Mouse (Mus musculus) embryonic facial prominence, embryonic 15.5 days (tissue): Measurements from ENCODE around the gene Tmem243. TPM values are rescaled to one million over a fixed set of nuclear protein-coding genes. Genes with fewer than 3 reads are reported as not detected.
A peak's percentile ranks its signal among the peaks of the same experiment; 100 is the strongest.

Source experiments
- ATAC-seq: fragments of 200-750 bp; cut with Nextera tagmentation; 2 replicates; pipeline ENCODE4 v1.8.0; 2017; ENCODE audit warnings: low read depth, moderate TSS enrichment; ENCODE audit not compliant: insufficient number of reproducible peaks, low FRiP score, low TSS enrichment
- H3K27ac ChIP-seq: fragments of 300-500 bp; sonication (generic); replicated peaks from 2 replicates; pipeline ENCODE4 v1.5.1; 2015; ENCODE audit warnings: mild to moderate bottlenecking, inconsistent platforms
- H3K27me3 ChIP-seq: fragments of 300-500 bp; sonication (generic); 2 replicates; pipeline ENCODE4 v1.6.1; 2015; ENCODE audit warnings: inconsistent platforms
- H3K36me3 ChIP-seq: fragments of 300-500 bp; sonication (generic); 2 replicates; pipeline ENCODE4 v1.6.1; 2015; ENCODE audit warnings: mild to moderate bottlenecking, inconsistent platforms
- H3K4me1 ChIP-seq: fragments of 300-500 bp; sonication (generic); 2 replicates; pipeline ENCODE4 v1.6.1; 2015; ENCODE audit warnings: inconsistent platforms
- H3K4me2 ChIP-seq: fragments of 300-500 bp; sonication (generic); replicated peaks from 2 replicates; pipeline ENCODE4 v1.6.1; 2015; ENCODE audit warnings: mild to moderate bottlenecking, inconsistent platforms
- H3K4me3 ChIP-seq: fragments of 300-500 bp; sonication (generic); replicated peaks from 2 replicates; pipeline ENCODE4 v1.5.1; 2015; ENCODE audit warnings: mild to moderate bottlenecking, inconsistent platforms
- H3K9ac ChIP-seq: fragments of 300-500 bp; sonication (generic); 2 replicates; pipeline ENCODE4 v1.6.1; 2015; ENCODE audit warnings: inconsistent platforms
- H3K9me3 ChIP-seq: fragments of 300-500 bp; sonication (generic); replicated peaks from 2 replicates; pipeline ENCODE4 v1.6.1; 2016; ENCODE audit warnings: inconsistent platforms
- WGBS: fragments of 180-500 bp; shearing (Covaris S2); methylation state at CpG from one replicate; pipeline ENCODE4 v1.1.7; 2015; 5-methylcytosine and 5-hydroxymethylcytosine counted together
- polyA plus RNA-seq: library from polyadenylated mRNA; unstranded; fragments of >200 nt; fragmentation: Nextera tagmentation; extraction: Ambion mirVana; gene quantifications from 2 replicates; pipeline ENCODE4 v1.2.1, GENCODE M21; 2015

Gene Tmem243
- polyA plus RNA-seq, result 14.3 and 14.5 TPM in 2 replicates

GRCm38 (mm10) chr5:9100207-9100848 is at the start of gene Tmem243:
TSS of gene Tmem243 (plus strand) at chr5:9100668.
- WGBS, result under 1% methylated on average over 58 of the region's 59 CpGs
- H3K4me2 ChIP-seq, result peak within 1 kb of the TSS; percentile 89
- peak within 1 kb of the TSS; percentile 68 for H3K9ac ChIP-seq
- H3K4me1 ChIP-seq, result peaks cover 10% of the 10 kb centered on the region; the same call in 1 of the 2 replicates
- H3K4me3 ChIP-seq, result peak within 1 kb of the TSS; percentile 88
- 0 out of 2 replicates have a peak, but pooled peaks cover 4% of the 10 kb centered on the region for H3K9me3 ChIP-seq
- H3K27me3 ChIP-seq, result peaks cover 6% of the 10 kb centered on the region; the same call in 1 of the 2 replicates
- peak within 1 kb of the TSS; percentile 58 for H3K27ac ChIP-seq
- no peaks in the 10 kb centered on the region for H3K36me3 ChIP-seq
- ATAC-seq, result peak; percentile 92

DNA sequence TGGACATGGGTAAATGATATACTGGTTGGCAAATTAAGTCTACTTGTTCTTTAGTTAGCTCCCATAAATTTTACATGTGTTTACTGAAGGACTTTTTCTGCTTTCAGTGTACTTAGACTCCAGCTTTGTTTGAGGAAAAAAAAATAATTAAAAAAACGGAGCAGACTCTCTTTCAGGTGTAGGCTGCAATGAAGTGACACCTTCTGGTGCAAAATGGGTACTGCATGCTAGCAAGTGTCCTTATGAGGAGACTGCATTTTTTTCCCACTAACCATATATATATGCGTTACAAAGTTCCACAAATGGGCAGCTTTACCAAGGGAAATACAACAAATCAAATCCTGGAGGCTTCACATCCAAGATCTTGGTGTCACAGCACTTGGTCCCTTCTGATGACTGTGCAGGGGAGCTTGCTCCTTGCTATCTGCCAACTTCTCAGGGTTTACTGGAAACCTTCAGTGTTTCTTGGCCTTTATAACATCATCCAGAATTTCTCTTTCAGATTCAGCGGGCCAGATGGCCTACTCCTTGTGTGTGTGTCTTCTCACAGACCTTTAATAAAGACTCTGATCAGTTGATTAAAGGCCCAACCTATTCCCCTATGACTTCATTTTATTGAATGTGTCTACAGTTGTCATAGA is 44.3 kb upstream of the Tmem243 start:
- Histone ChIP-seq H3K4me1 (no peaks in the 10 kb centered on the region), H3K36me3 (no peaks in the 10 kb centered on the region), H3K27ac (no peak overlapping the region), H3K9ac (no peak overlapping the region), H3K27me3 (no peaks in the 10 kb centered on the region), H3K9me3 (no peaks in the 10 kb centered on the region), H3K4me2 (no peak overlapping the region), H3K4me3 (no peak overlapping the region)
- no peak for ATAC-seq
- WGBS, result 26% methylated on average over 3 of the region's 3 CpGs

- H3K36me3 ChIP-seq, result no peaks in the 10 kb centered on the region
- H3K9ac ChIP-seq, result no peak overlapping the region
- H3K4me3 ChIP-seq, result no peak overlapping the region
- H3K4me1 ChIP-seq, result no peaks in the 10 kb centered on the region
- no peak for ATAC-seq
- H3K27ac ChIP-seq, result no peak overlapping the region
- H3K4me2 ChIP-seq, result no peak overlapping the region
- H3K27me3 ChIP-seq, result no peaks in the 10 kb centered on the region
- 80% methylated on average over 5 of the region's 5 CpGs for WGBS
- H3K9me3 ChIP-seq, result no peaks in the 10 kb centered on the region
These were observed 43.1 kb upstream of the Tmem243 start for GRCm38 (mm10) chr5:9057277-9057879.

DNA sequence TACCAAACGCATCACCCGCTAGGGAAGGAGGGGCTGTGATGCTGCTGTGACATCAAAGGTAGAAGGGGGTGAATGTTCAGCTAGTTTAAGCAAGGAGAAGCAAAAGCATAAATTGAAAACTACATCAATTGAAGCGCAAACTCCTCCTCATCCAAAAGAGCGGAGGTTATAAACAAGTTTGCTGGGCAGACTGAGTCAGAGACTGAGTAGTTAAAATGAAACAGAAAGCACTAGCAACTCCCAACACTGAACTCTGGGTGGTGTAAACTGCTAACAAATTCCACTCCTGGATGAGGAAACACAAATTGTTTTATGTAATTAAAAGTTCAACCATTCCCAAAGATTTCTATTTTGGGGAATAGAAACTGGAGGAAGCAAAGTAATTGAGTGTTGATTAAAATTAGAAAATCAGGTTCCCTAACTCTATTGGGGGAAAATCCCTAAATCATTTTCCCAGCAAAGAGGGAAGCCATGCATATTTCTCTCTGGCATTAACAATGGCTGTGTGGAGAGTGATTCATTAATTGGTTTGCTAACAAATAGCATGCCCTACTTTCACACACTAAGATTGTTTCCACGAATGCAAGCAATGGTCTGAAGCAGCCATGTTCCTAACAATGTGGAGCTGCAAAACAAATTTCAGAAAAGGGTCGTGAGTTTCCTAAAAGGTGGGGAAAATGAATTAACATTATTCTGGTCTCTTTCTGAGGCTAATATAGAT is 41.0 kb upstream of the Tmem243 start:
- H3K9me3 ChIP-seq, result no peaks in the 10 kb centered on the region
- H3K9ac ChIP-seq, result no peak overlapping the region
- ATAC-seq, result no peak
- H3K36me3 ChIP-seq, result no peaks in the 10 kb centered on the region
- H3K4me2 ChIP-seq, result no peak overlapping the region
- H3K4me3 ChIP-seq, result no peak overlapping the region
- H3K27ac ChIP-seq, result no peak overlapping the region
- H3K4me1 ChIP-seq, result no peaks in the 10 kb centered on the region
- no peaks in the 10 kb centered on the region for H3K27me3 ChIP-seq
- WGBS, result 67% methylated on average over 6 of the region's 6 CpGs

DNA sequence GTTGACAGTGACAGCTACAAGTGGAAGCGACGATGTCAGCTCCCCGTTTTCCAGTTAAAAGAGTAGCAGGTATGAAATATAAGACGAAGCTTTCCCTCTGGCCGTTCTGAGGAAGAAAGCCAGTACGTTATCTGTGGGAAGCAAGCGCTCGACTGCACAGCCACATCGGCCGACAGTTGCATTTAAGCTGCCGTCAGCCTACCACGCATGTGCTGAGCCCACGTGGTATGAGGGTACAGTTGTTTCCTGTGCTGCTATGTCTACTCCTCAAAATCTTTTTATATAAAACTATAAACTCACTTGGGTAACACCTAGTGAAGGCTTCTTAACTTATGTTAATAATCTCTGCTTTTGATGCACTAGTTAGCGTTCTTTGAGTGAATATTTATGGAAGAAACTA is 40.2 kb upstream of the Tmem243 start:
- Histone ChIP-seq H3K9ac (no peak overlapping the region), H3K27ac (no peak overlapping the region), H3K36me3 (no peaks in the 10 kb centered on the region), H3K27me3 (no peaks in the 10 kb centered on the region), H3K4me1 (no peaks in the 10 kb centered on the region), H3K4me3 (no peak overlapping the region), H3K4me2 (no peak overlapping the region), H3K9me3 (no peaks in the 10 kb centered on the region)
- no peak for ATAC-seq
- WGBS, result 78% methylated on average over 14 of the region's 14 CpGs

GRCm38 (mm10) chr5:9064217-9064616 is 36.3 kb upstream of the Tmem243 start:
- H3K9me3 ChIP-seq, result no peaks in the 10 kb centered on the region
- H3K4me3 ChIP-seq, result no peak overlapping the region
- H3K9ac ChIP-seq, result no peak overlapping the region
- no peak overlapping the region for H3K27ac ChIP-seq
- no peaks in the 10 kb centered on the region for H3K36me3 ChIP-seq
- no peak for ATAC-seq
- H3K4me2 ChIP-seq, result no peak overlapping the region
- 87% methylated on average over 1 of the region's 1 CpGs for WGBS
- H3K4me1 ChIP-seq, result no peaks in the 10 kb centered on the region
- no peaks in the 10 kb centered on the region for H3K27me3 ChIP-seq

- no peak overlapping the region for H3K9ac ChIP-seq
- H3K4me3 ChIP-seq, result no peak overlapping the region
- H3K4me2 ChIP-seq, result no peak overlapping the region
- no peaks in the 10 kb centered on the region for H3K4me1 ChIP-seq
- ATAC-seq, result no peak
- 45% methylated on average over 2 of the region's 2 CpGs for WGBS
- H3K9me3 ChIP-seq, result no peaks in the 10 kb centered on the region
- no peak overlapping the region for H3K27ac ChIP-seq
- no peaks in the 10 kb centered on the region for H3K36me3 ChIP-seq
- H3K27me3 ChIP-seq, result no peaks in the 10 kb centered on the region
These were observed 31.6 kb upstream of the Tmem243 start for GRCm38 (mm10) chr5:9068886-9069285.

DNA sequence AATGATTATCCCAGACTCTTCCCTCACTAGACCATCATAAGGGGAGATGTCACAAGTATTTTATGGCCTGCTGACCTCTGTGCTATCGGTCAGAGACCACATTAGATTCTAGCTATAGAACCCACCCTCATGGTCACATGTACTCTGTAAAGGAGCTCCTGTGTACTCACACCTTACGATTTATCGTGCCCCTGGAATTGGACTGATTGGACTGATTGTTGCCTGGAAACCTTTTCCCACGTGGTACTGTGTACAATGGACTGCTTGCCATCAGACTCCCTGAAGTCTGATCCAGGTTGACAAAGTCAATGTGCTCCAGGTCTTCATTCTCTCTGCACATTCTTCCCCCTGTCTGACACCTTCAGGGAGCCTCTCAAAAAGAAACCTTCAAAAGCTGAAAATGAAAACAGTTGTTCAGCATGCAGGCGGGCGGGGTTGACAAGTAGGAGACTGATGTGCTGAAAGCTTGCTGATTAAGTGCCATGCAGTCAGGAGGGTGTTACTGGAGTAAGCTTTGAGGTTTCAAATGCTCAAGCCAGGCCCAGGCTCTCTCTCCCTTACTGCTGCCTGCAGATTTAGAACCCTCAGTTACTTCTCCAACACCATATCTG is 30.8 kb upstream of the Tmem243 start:
- Histone ChIP-seq H3K4me1 (no peaks in the 10 kb centered on the region), H3K27ac (no peak overlapping the region), H3K4me2 (no peak overlapping the region), H3K27me3 (no peaks in the 10 kb centered on the region), H3K4me3 (no peak overlapping the region), H3K36me3 (no peaks in the 10 kb centered on the region), H3K9me3 (no peaks in the 10 kb centered on the region), H3K9ac (no peak overlapping the region)
- ATAC-seq, result no peak
- 65% methylated on average over 6 of the region's 6 CpGs for WGBS

DNA sequence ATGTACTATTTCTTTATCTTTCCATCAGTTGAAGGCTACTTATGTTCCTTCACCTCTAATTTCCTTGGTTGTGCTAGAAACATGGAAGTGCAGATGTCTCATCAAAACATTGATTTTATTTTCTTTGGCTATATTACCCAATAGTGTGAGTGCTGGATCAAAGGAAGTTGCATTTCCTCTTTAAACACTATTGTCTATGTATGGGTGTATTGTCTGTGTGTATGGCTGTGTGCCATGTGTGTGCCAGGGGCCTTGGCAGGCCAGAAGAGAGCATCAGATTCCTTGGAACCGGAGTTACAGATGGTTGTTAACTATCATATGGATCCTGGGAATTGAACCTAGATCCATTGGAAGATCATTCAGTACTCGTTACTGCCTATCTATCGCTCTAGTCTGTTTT is 29.1 kb upstream of the Tmem243 start:
- Histone ChIP-seq H3K36me3 (no peaks in the 10 kb centered on the region), H3K9me3 (no peaks in the 10 kb centered on the region), H3K27ac (no peak overlapping the region), H3K4me2 (no peak overlapping the region), H3K9ac (no peak overlapping the region), H3K4me1 (no peaks in the 10 kb centered on the region), H3K4me3 (no peak overlapping the region), H3K27me3 (no peaks in the 10 kb centered on the region)
- WGBS, result 80% methylated on average over 3 of the region's 3 CpGs
- no peak for ATAC-seq

- Histone ChIP-seq H3K9ac (no peak overlapping the region), H3K27ac (no peak overlapping the region), H3K9me3 (no peaks in the 10 kb centered on the region), H3K4me1 (no peaks in the 10 kb centered on the region), H3K4me3 (no peak overlapping the region), H3K36me3 (no peaks in the 10 kb centered on the region), H3K27me3 (no peaks in the 10 kb centered on the region), H3K4me2 (no peak overlapping the region)
- WGBS, result 32% methylated on average over 5 of the region's 5 CpGs
- peak; percentile 47; the same call in 1 of the 2 replicates for ATAC-seq
These were observed 27.2 kb upstream of the Tmem243 start for GRCm38 (mm10) chr5:9073177-9073854.
